Mouse (Mus musculus) myocyte (in vitro differentiated cells): ENCODE results near the gene Itga11. TPM values are rescaled to one million over a fixed set of nuclear protein-coding genes. Genes with fewer than 3 reads are reported as not detected.

Experiments used
- H3K27me3 ChIP-seq: one replicate; pipeline ENCODE4 v1.6.1; 2011; ENCODE audit not compliant: control insufficient read depth, insufficient read depth, insufficient read length
- H3K36me3 ChIP-seq: one replicate; pipeline ENCODE4 v1.6.1; 2011; ENCODE audit not compliant: control insufficient read depth, insufficient read depth
- H3K4me2 ChIP-seq: one replicate; pipeline ENCODE4 v1.6.1; 2011; ENCODE audit warnings: low read depth, control low read depth
- H3K4me3 ChIP-seq: one replicate; pipeline ENCODE4 v1.5.1; 2011; ENCODE audit warnings: mild to moderate bottlenecking, control low read depth, moderate library complexity
- H3K79me2 ChIP-seq: one replicate; pipeline ENCODE4 v1.6.1; 2011; ENCODE audit not compliant: control insufficient read depth, insufficient read depth
- H3ac ChIP-seq: one replicate; pipeline ENCODE4 v1.6.1; 2011; ENCODE audit not compliant: control insufficient read depth, insufficient read length
- CEBPB ChIP-seq: IDR thresholded peaks from 2 replicates; pipeline ENCODE4 v1.6.1; 2011; ENCODE audit warnings: mild to moderate bottlenecking, moderate library complexity; ENCODE audit not compliant: poor library complexity, insufficient read depth, severe bottlenecking
- E2F4 ChIP-seq: IDR thresholded peaks from one replicate; pipeline ENCODE4 v1.6.1; 2011; ENCODE audit warnings: mild to moderate bottlenecking, control low read depth, moderate library complexity; ENCODE audit not compliant: insufficient read depth
- MAX ChIP-seq: IDR thresholded peaks from one replicate; pipeline ENCODE4 v1.6.1; 2011; ENCODE audit warnings: low read depth, mild to moderate bottlenecking, control low read depth
- MYOD1 ChIP-seq, 3 experiments: IDR thresholded peaks; one replicate each; pipeline ENCODE4 v1.6.1; 2011; ENCODE audit warnings: control low read depth in 2 of 3, low read depth in 2 of 3, mild to moderate bottlenecking in 2 of 3, moderate library complexity in 1 of 3; ENCODE audit not compliant: insufficient read length in 2 of 3, control insufficient read depth in 1 of 3
- MYOG ChIP-seq, 3 experiments: IDR thresholded peaks; one replicate each; pipeline ENCODE4 v1.6.1; 2011; ENCODE audit warnings: control low read depth in 2 of 3, low read depth in 2 of 3, mild to moderate bottlenecking in 2 of 3; ENCODE audit not compliant: insufficient read length in 2 of 3, control insufficient read depth in 1 of 3, insufficient read depth in 1 of 3
- POLR2A ChIP-seq: IDR thresholded peaks from one replicate; pipeline ENCODE4 v1.6.1; 2011; ENCODE audit warnings: low read depth, mild to moderate bottlenecking, control low read depth, moderate library complexity; ENCODE audit not compliant: insufficient read length
- POLR2AphosphoS2 ChIP-seq: IDR thresholded peaks from one replicate; pipeline ENCODE4 v1.6.1; 2011; ENCODE audit warnings: low read depth, control low read depth; ENCODE audit not compliant: insufficient read length
- REST ChIP-seq: IDR thresholded peaks from one replicate; pipeline ENCODE4 v1.6.1; 2011; ENCODE audit warnings: mild to moderate bottlenecking, control low read depth, moderate library complexity; ENCODE audit not compliant: insufficient read depth, insufficient read length
- SRF ChIP-seq: IDR thresholded peaks from one replicate; pipeline ENCODE4 v1.6.1; 2011; ENCODE audit warnings: low read depth; ENCODE audit not compliant: control insufficient read depth, insufficient read length
- TCF12 ChIP-seq: IDR thresholded peaks from one replicate; pipeline ENCODE4 v1.6.1; 2011; ENCODE audit warnings: mild to moderate bottlenecking, control low read depth; ENCODE audit not compliant: poor library complexity, insufficient read depth, severe bottlenecking
- TCF3 ChIP-seq: IDR thresholded peaks from one replicate; pipeline ENCODE4 v1.6.1; 2011; ENCODE audit warnings: low read depth, control low read depth; ENCODE audit not compliant: insufficient read length
- USF1 ChIP-seq: IDR thresholded peaks from one replicate; pipeline ENCODE4 v1.6.1; 2011; ENCODE audit warnings: low read depth, mild to moderate bottlenecking, control low read depth, moderate library complexity
- polyA plus RNA-seq: library from polyadenylated mRNA; unstranded; fragments of >200 nt; fragmentation: generic; extraction: Trizol; gene quantifications from one replicate; pipeline ENCODE4 v1.2.1, GENCODE M21; 2012; ENCODE audit warnings: missing spikeins

The Itga11 gene
- polyA plus RNA-seq, 1 experiment: 0.54 TPM

- no peaks in the 10 kb centered on the region for H3K27me3 ChIP-seq
- no peaks in the 10 kb centered on the region for H3K36me3 ChIP-seq
- no peak for TF ChIP-seq E2F4
- TF ChIP-seq CEBPB: no peak
- no peak for TF ChIP-seq TCF3
- no peak for TF ChIP-seq TCF12
- no peak for TF ChIP-seq MAX
- no peak for TF ChIP-seq POLR2AphosphoS2
- TF ChIP-seq USF1: no peak
- TF ChIP-seq SRF: no peak
- TF ChIP-seq REST: no peak
- TF ChIP-seq MYOD1 (IDR thresholded peaks at IDR 0.05; ENCODE audit: control insufficient read depth in 1 of 3, insufficient read length in 2 of 3, low read depth in 2 of 3): no peak
- TF ChIP-seq POLR2A: no peak
- no peak for TF ChIP-seq MYOG (IDR thresholded peaks at IDR 0.05; ENCODE audit: control insufficient read depth in 1 of 3, insufficient read depth in 1 of 3, insufficient read length in 2 of 3, low read depth in 2 of 3)
- H3K4me2 ChIP-seq: no peak overlapping the region
- H3ac ChIP-seq: no peak overlapping the region
- H3K79me2 ChIP-seq: no peaks in the 10 kb centered on the region
- H3K4me3 ChIP-seq: no peak overlapping the region
Measured at GRCm38 (mm10) chr9:62695210-62695609, 17.6 kb downstream of the Itga11 start.

- no peaks in the 10 kb centered on the region for H3K79me2 ChIP-seq
- H3K4me2 ChIP-seq: no peak overlapping the region
- no peak overlapping the region for H3K4me3 ChIP-seq
- H3K27me3 ChIP-seq: no peaks in the 10 kb centered on the region
- no peak for TF ChIP-seq TCF3
- TF ChIP-seq SRF: no peak
- no peak for TF ChIP-seq MYOG (IDR thresholded peaks at IDR 0.05; ENCODE audit: control insufficient read depth in 1 of 3, insufficient read depth in 1 of 3, insufficient read length in 2 of 3, low read depth in 2 of 3)
- TF ChIP-seq TCF12: no peak
- no peaks in the 10 kb centered on the region for H3K36me3 ChIP-seq
- H3ac ChIP-seq: no peak overlapping the region
Measured at GRCm38 (mm10) chr9:62696799-62697198, 19.2 kb downstream of the Itga11 start.

GRCm38 (mm10) chr9:62707267-62707666, 29.6 kb downstream of the Itga11 start:
- H3K4me2 ChIP-seq: no peak overlapping the region
- no peak overlapping the region for H3K4me3 ChIP-seq
- no peaks in the 10 kb centered on the region for H3K27me3 ChIP-seq
- no peak overlapping the region for H3ac ChIP-seq
- peak in 2 of 3 experiments; percentile 40 to 51 for TF ChIP-seq MYOD1 (IDR thresholded peaks at IDR 0.05; ENCODE audit: control insufficient read depth in 1 of 3, insufficient read length in 2 of 3, low read depth in 2 of 3)
- TF ChIP-seq CEBPB: no peak
- no peak for TF ChIP-seq E2F4
- peak in 1 of 3 experiments; percentile 21 for TF ChIP-seq MYOG (IDR thresholded peaks at IDR 0.05; ENCODE audit: control insufficient read depth in 1 of 3, insufficient read depth in 1 of 3, insufficient read length in 2 of 3, low read depth in 2 of 3)
- TF ChIP-seq REST: no peak
- no peaks in the 10 kb centered on the region for H3K79me2 ChIP-seq
- H3K36me3 ChIP-seq: no peaks in the 10 kb centered on the region

GRCm38 (mm10) chr9:62707870-62708269, 30.2 kb downstream of the Itga11 start:
- H3ac ChIP-seq: no peak overlapping the region
- no peaks in the 10 kb centered on the region for H3K79me2 ChIP-seq
- TF ChIP-seq E2F4 (no peak), SRF (no peak), MYOG (IDR thresholded peaks at IDR 0.05; ENCODE audit: control insufficient read depth in 1 of 3, insufficient read depth in 1 of 3, insufficient read length in 2 of 3, low read depth in 2 of 3) (no peak), USF1 (no peak), POLR2A (no peak)
- no peak overlapping the region for H3K4me2 ChIP-seq
- H3K36me3 ChIP-seq: no peaks in the 10 kb centered on the region
- H3K4me3 ChIP-seq: no peak overlapping the region
- H3K27me3 ChIP-seq: no peaks in the 10 kb centered on the region

- H3K4me3 ChIP-seq: no peak overlapping the region
- TF ChIP-seq MYOD1 (IDR thresholded peaks at IDR 0.05; ENCODE audit: control insufficient read depth in 1 of 3, insufficient read length in 2 of 3, low read depth in 2 of 3) (no peak), REST (no peak), TCF3 (no peak), USF1 (no peak), E2F4 (no peak), TCF12 (no peak), POLR2A (no peak), CEBPB (no peak), POLR2AphosphoS2 (no peak), MYOG (IDR thresholded peaks at IDR 0.05; ENCODE audit: control insufficient read depth in 1 of 3, insufficient read depth in 1 of 3, insufficient read length in 2 of 3, low read depth in 2 of 3) (no peak), MAX (no peak), SRF (no peak)
- H3K4me2 ChIP-seq: no peak overlapping the region
- no peaks in the 10 kb centered on the region for H3K36me3 ChIP-seq
- H3ac ChIP-seq: no peak overlapping the region
- no peaks in the 10 kb centered on the region for H3K27me3 ChIP-seq
- H3K79me2 ChIP-seq: no peaks in the 10 kb centered on the region
Measured at GRCm38 (mm10) chr9:62709983-62710382, 32.4 kb downstream of the Itga11 start.
